Mouse (Mus musculus) heart, adult 8-10 months (tissue): Measurements from ENCODE around the gene Mrps18b. TPM values are rescaled to one million over a fixed set of nuclear protein-coding genes. Genes with fewer than 3 reads are reported as not detected.
A peak's percentile ranks its signal among the peaks of the same experiment; 100 is the strongest.

Experiments used
- DNase-seq: peaks from one replicate; pipeline ENCODE4 v3.0.0; 2022; ENCODE audit warnings: low spot score
- total RNA-seq, 4 experiments: library from RNA; stranded (reverse); gene quantifications; 2 replicates each; pipeline ENCODE4 v1.2.4; 2022

The Mrps18b gene
- total RNA-seq, 4 experiments from 2014 or later: 56.1 to 73.8 (median 57.0) TPM

DNA sequence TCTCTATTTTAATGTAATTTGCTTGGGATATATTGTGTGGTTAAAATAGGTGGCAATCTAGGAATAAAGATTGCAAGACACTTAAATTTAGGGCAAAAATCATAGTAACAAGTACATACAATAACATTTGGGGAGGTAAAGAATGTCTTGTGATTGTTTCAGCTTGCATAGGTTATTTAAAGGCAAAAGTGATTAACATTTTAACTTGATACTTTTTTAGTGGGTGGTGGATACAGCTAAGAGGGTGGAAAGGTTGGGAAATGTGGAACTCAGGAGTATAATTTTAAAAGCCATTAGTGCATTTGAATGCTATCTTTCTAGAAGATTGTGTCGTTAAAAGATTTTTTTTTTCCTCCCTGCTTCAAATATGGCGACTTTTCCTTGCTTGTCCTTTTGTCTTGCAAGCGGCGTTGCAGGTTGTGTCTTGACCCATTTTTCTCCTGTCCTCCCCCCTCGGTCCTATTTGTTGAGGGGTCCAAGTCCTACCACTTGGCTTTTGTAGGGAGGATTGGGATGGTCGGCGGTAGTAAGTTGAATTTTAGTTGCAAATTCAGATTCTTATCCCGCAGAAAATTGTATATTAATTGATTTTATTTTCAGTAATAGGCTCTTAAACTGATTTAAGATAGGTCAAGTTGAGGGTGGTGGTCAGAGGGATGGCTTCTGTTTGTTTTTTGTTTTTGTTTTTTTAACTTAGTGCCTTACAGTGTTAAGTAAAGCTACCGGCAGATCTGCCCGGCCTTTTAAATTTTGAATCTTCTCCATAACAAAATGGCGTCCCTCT, 2.3 kb upstream of the Mrps18b start:
- DNase-seq: peak; percentile 70

DNA sequence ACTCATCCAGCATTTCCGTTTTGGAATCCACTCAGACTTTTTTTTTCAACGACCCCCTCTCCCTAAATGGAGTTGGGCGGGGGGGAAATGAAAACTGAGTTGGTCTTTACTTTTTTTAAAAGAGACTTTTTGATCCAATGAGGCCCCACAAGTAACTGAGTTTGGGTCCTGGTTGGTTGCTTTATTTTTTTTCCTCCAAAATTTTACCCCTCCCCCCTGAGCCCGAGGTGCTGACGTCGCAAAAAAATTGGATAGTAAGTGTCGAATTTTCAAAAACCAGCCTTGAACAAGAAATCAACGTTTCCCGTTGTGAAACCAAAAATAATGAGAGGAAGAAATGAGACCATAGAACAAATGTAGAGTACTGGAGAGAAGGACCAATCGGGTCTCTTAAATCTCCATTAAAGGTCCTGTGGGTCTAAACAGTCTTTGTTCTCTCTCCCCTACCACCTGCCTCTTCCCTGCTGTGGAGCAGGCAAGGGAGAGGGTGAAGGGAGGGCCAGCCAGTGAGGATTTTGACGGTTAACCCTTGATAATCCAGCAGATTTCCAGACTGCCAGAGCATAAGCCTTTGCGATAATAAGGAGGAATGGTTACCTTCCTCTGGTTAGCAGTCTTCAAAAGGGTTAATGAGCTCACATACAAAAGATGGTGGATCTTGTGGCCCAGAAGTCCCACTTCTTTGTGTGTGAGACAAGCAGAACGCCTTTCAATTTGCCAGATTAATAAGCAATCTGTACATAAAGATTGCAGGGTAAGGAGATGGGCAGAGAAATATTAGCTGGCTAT, 1.5 kb upstream of the Mrps18b start:
- DNase-seq: peak; percentile 44

DNA sequence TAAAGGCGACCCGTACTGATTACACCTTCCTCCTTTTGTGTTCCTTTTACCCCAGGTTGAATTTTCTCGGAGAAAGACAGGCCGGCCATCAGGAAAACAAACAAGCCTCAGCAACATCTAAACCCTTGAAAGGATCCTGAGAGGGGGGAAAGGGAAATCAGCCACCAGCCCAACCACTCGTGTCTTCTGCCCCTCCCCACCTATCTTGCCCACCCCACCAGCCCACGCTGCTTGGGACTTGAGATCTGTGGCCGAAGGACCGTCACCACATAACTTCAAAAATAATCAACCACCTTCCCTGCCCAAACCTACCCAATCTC, 914 bp upstream of the Mrps18b start:
- no peak for DNase-seq

DNA sequence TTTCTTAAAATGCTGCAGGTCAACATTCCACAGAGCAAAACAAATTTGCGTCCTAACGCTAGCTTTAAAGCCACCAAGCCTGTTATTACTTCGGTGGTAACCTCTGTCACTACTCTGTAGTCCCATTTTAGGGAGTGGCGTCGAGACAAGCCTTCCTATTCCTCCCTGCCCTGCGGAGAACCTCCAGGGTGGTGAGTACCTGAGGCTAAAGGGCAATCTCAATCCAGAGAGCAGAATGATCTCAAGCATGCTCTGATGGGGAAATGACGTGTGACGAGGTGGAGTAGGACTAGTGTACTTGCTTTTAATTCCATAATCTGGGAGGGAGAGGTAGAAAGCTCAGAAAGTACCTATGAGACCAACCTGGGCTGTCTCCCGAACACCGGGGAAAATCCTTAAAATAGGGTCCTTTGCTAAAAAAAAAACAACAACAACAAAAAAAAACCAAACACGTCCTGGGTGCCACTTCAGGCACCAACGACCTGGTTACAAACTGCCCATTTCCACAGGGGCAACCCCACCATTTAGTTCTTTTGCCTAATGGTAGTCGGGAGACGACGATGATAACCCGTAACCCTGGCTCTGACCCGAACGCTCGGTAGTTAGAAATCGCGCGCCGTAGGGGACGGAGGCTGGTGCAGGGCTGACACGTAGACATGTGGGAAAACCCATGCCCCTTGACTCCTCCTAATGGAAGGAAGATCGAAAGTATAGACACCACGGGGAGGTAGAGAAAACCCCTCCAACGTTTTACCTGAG, 472 bp downstream of the Mrps18b start:
- DNase-seq: no peak

DNA sequence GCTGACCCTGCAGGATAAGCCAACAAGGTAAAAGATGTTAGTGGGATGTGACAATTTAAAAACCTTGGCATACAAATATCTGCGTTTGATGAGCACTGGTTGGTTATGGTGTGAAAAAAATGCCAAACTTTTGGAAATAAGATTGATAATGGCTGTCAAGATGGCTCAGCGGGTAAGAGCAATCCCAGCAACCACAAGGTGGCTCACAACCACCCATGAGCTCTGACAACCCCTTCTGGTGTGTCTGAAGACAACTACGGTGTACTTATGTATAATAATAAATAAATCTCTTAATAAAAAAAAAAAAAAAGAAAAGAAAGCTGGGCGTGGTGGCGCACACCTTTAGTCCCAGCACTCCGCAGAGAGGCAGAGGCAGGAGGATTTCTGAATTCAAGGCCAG, 1.2 kb downstream of the Mrps18b start:
- DNase-seq: no peak

DNA sequence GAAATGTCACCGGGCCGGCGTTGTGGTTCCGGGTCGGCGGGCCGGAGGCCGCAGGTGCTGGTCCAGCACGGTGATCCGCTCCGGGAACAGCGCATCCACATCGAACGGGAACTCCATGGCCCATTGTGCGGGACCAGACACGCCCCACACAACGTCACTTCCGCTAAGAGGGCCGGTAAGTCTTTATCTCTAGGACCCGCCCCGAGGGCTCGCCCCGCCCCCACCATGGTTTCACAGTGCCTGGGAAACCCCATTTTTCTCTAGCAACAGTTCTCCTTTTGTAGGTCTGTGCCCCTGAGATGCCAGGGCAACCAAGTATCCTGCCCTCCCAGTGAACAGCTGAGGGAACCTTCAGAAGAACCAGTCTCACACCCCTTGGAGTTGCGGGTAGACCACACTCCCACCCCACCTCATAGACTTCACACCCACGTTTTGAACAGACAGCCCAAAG, 6.2 kb downstream of the Mrps18b start, which contains the start of gene Atat1:
Atat1 (minus strand) TSS at position 157 of the 451 bp plus-strand sequence.
- peak; percentile 94 for DNase-seq

DNA sequence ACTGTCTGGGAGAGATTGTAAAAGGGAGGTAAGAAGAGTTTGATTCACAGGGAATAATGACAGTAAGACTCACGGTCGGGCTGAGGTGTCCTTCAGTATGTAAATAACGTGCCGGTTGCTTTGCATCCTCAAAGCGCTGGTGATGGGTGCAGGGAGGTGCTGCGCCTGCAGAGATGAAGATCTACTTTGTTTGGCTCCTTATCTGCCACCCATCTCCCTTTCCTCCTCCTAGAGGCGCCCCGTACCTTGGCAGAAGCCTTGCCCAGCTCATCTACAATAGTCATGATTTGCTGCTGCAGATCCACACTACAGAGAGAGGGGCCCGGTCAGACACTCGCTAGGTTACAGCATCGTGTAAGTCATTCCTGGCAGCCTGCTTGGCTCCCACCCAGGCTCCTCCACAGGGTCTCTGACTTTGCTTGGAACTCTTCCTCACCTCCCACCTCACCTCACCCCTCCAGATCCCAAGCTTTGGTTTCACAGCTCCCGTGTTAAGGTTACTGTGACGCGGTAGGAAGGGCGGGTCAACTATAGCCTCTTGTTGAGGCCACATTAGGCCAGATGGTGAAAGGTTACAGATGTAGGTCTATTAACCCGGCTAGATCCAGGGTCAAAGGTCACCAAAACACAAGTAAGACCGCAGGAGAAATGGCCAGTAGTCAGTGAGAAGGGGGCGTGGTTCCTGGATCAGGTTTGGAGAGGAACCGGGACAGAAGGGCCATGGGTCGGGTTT, 6.8 kb downstream of the Mrps18b start:
- no peak for DNase-seq

DNA sequence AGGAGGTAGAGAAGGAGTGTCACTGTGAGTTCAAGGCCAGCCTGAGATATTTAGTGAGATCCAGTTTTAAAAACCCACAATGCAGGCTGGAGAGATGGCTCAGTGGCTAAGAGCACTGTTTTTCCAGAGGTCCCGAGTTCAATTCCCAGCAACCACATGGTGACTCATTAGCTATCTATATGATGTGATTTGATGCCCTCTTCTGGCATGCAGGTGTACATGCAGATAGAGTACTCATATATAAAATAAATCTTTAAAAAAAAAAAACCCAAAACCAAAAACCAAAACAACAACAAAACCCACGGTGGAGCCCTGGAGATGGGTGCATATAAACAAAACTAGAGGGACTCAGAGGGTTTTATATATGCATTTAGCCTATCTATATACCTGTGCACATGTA, 8.6 kb downstream of the Mrps18b start:
- DNase-seq: no peak

DNA sequence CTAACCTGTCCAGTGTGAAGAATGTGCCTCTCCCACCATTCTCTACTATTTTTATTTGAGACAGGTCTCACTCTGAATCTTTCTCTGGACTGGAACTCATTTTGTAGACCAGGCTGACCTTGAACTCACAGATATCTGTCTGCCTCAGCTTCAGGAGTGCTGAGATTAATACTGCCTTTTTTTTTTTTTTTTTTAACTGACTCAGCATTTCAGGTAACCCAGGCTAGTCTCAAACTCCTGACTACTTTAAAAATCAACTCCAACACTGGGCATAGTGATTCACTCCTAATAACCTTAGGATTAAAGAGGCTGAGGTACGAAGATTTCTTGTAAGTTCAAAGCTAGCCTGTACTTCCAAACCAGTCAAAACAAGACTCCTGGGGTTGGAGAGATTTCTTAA, 10.6 kb downstream of the Mrps18b start:
- DNase-seq: no peak

DNA sequence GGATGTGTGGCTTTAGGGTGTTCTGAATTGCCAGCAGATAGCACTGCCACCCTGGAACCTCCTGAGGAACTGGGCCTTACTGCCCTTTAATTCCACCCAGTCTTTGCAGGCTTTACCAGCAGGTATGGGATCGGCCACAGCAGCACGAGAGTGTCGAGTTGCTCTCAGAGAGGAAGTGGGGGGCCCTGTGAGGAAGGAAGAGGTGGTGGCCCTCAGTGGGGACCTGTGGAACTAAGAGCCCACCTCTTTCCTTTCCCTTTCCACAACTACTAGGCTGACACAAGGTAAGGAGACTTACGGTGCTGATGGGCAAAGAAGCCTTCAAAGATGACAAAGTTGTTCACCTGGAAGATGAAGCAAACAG, 12.2 kb downstream of the Mrps18b start:
- no peak for DNase-seq

DNA sequence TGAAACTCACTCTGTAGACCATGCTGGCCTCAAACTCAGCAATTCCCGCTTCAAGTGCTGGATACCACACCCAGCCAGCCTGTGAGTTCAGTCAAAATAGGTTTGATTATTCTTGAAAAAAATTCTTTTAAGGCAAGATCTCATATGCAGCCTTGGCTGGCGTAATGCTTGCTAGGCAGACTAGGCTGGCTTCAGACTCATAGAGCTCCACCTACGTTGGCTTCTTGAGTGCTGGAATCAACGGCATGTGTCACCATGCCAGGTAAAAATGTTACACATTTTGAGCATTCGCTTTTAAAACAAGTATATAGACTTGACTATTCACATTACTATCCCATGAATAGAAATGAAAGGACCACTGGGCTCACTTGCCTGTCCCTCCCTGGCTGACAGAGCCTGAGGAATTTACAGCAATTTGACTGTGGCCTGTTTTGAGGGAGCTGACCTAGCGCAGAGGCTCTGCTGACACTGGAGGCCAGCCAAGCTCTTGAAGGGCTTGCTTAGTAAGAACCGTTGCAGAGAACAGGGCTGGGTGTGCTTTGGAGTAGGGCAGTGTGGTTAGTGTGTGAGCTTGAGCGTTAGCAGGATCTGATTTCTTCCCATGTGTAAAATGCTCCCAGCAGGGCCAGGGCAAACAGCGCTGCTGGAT, 12.7 kb downstream of the Mrps18b start:
- peak; percentile 52 for DNase-seq

DNA sequence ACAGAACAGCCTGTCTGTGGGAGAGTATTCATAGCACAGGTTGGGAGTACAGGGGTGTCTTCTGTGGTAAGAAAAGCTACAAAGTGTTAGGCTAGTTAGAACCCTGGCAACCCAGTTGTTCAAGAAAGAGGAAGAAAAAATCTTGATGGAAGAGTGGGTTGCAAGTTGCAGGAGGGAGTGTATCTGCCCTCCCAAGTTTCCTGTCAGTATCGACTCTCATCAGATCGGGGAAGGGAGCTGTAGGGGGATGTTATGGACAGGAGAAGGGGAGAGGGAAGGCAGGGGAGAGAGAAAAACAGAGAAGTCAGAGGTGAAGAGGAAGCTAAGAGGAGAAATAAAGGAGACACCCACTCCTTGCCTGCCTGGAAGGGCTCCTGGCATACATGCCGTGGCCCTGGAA, 15.6 kb downstream of the Mrps18b start:
- no peak for DNase-seq

DNA sequence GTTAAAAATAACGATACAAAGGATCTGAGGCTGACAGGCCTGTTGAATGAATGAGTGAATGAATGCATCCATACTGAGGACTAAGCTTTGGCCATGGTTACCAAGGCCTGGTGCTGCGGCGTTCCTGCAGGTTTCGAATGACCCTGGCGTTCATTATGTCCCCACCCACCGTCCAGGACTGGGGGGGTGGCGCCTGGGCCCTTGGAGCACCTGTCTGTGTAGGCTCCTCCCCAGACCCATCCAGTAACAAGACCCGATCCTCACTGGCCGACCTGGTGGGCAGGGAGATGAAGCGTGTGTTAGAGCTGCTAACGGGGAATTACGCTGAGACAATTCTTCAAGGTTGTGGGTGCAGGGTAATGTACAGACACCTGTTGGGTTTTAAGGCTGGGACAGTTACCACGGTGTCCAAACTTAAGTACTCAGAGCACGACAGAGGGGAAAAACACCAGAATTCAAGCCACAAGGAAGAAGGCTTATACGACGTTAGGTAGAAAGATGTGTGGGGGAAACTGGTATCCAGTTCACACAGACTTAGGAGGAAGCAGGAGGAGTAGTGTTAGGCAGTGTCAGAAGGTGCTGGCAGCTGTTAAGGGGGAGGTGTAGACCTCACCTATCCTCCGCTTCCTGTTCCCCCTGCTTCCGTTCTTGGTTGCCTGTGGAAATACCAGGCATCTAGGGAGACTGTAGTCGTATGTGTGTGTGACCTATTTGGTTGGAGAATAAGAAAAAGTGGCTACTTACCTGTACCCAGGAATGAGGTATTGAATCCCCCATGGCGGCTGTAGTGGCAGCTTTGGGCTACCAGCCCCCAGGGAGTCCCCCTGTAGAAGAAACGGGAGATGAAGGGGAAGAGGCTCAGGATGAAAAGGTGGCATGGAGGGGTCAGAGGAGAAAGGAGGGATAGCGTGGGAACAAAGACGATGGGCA, 18.3 kb downstream of the Mrps18b start:
- DNase-seq: no peak

DNA sequence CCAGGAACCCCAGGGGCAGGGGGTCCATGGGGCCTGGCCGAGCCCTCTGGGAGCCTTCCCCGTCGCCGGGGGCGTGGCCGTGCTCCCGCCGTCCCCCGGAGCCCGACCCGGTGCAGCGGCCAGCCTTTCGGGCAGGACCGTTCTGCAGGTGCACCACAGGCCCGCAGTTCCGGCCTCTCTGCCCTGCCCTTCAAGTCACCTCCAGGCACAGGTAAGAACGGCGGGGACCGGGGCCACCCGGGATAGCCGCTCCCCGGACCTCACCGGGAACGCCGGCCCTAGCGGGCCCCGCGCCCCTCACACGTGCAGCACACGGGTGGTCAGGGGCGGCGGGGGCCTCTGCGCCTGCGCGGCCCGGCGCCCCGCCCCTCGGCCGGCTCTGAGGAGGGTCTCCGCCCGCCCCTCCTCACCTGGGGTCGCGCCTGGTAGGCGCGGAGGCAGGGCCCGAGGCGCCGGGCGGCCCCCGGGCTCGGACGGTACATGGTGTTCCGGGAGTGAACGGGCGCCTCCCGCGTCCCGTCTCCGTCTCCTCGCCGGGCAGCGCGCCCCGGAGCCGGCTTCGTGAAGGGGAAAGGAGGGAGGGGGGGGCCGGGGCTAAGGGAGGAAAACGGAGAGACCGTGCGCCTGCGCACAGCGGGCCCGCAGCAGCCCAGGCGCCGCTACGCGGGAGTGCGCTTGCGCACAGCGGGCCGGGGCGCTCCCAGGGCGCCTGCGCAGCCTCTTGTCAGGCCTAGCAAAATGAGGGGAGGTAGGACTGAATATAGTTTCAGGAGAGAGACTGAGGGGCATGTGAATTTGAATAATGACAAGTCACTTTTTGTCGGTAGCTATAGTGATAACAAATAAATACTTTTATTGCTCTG, 19.2 kb downstream of the Mrps18b start, which contains the start of gene 2310061I04Rik:
2310061I04Rik (minus strand) TSS at position 651 of the 863 bp plus-strand sequence.
- peak; percentile 89 for DNase-seq

DNA sequence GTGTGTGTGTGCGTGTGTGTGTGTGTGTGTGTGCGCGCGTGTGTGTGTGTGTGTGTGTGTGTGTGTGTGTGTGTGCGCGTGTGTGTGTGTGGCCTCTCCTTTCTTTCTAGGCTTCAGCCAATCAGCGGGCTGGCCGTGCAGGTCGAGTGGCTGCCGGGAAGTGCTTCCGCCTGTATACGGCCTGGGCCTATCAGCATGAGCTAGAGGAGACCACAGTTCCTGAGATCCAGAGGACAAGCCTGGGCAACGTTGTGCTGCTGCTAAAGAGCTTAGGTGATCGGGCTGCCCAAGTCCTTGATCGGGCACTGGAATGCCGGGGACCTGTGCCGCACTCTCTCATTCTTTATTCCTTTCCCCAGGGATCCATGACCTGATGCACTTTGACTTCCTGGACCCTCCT, 28.5 kb downstream of the Mrps18b start:
- no peak for DNase-seq

DNA sequence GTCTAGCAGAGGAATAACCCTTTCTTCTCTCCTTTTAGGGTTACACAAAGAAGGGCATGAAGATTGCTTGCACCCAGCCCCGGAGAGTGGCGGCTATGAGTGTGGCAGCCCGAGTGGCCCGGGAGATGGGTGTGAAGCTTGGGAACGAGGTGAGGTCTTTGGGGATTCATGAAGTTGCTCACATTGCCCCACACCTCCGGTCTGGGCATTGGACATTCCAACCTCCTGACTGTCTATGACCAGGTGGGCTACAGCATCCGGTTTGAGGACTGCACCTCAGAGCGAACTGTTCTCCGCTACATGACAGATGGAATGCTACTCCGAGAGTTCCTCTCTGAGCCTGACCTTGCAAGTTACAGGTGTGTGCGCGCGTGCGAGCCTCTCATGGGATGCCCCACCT, 32.4 kb downstream of the Mrps18b start:
- DNase-seq: no peak

DNA sequence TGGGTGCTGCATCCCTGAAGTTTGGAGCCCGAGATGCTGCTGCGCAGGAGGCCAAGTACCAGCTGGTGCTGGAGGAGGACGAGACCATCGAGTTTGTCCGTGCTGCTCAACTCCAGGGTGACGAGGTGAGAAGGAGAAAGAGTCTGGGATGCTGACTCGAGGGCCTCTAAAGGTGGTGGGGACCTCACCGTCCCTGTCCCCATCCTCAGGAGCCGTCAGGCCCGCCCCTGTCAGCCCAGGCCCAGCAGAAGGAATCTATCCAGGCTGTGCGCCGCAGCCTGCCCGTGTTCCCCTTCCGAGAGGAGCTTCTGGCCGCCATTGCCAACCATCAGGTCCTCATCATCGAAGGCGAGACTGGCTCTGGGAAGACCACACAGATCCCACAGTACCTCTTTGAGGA, 33.3 kb downstream of the Mrps18b start:
- no peak for DNase-seq

DNA sequence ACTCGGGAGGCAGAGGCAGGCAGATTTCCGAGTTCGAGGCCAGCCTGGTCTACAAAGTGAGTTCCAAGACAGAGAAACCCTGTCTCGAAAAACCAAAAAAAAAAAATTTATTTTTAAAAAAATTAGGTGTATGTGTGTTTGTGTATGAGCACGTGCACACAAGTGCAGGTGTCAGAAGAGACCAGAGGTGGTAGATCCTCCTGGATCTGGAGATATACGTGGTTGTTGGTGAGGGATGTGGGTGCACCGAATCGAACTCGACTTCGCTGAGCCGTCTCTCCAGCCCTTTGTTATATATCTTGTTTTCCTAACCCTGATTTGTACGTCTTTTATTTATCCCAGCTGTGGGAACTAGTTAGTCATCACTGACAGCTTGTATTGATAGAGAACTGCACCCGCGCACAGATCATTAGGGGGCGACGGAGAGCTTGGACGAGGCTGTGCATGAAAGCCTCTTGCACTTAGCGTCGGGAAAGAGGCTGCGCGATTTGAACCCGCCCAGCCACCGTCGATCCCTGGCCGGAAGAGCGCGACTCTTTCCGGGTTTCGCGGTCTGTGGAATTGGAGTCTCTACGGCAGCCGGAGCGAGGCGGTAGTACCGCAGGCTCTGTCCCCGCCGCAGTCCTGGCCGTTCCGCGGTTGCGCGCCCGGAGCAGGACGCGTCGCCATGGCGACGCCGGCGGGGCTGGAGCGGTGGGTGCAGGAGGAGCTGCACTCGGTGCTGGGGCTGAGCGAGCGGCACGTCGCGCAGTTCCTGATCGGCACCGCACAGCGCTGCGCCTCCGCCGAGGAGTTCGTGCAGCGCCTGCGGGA, 36.7 kb downstream of the Mrps18b start, which contains the start of gene Dhx16:
Dhx16 (plus strand) TSS at position 575 of the 813 bp plus-strand sequence.
- DNase-seq: peak; percentile 95
